Mouse (Mus musculus) ES-E14 (cell line): ENCODE results near the gene Sod3. TPM values are rescaled to one million over a fixed set of nuclear protein-coding genes. Genes with fewer than 3 reads are reported as not detected.

Experiments
- DNase-seq: peaks from one replicate; pipeline ENCODE4 v3.0.0-alpha.2; 2013; ENCODE audit warnings: low read depth, low spot score
- H3K27ac ChIP-seq: 2 replicates; pipeline ENCODE4 v1.5.1; 2012; ENCODE audit warnings: low read depth, mild to moderate bottlenecking, low read length, moderate library complexity, mixed read lengths; ENCODE audit not compliant: poor library complexity, insufficient read depth, severe bottlenecking
- H3K36me3 ChIP-seq: 2 replicates; pipeline ENCODE4 v1.6.1; 2012; ENCODE audit warnings: mild to moderate bottlenecking, low read length, moderate library complexity, mixed read lengths; ENCODE audit not compliant: control insufficient read depth, poor library complexity, insufficient read depth, severe bottlenecking
- H3K4me1 ChIP-seq, 2 experiments: fragments of 150-350 bp in 1 of 2; sonication (generic) in 1 of 2; 2 replicates each; pipeline ENCODE4 v1.6.1; 2012; ENCODE audit warnings: low read length in 2 of 2, mild to moderate bottlenecking in 1 of 2, mixed read lengths in 1 of 2; ENCODE audit not compliant: control insufficient read depth in 2 of 2, insufficient read depth in 2 of 2, poor library complexity in 1 of 2
- H3K4me3 ChIP-seq, 2 experiments: fragments of 150-350 bp in 1 of 2; sonication (generic) in 1 of 2; 2 replicates each; pipeline ENCODE4 v1.5.1; 2012; ENCODE audit warnings: low read length in 2 of 2, low read depth in 1 of 2, mild to moderate bottlenecking in 1 of 2, mixed read lengths in 1 of 2; ENCODE audit not compliant: insufficient read depth in 1 of 2, poor library complexity in 1 of 2, severe bottlenecking in 1 of 2
- H3K9ac ChIP-seq: 2 replicates; pipeline ENCODE4 v1.6.1; 2012; ENCODE audit warnings: low read depth, mild to moderate bottlenecking, low read length, mixed read lengths; ENCODE audit not compliant: poor library complexity, insufficient read depth, severe bottlenecking
- H3K9me3 ChIP-seq: fragments of 150-350 bp; sonication (generic); 2 replicates; pipeline ENCODE4 v1.6.1; 2012; ENCODE audit warnings: low read depth, mild to moderate bottlenecking, low read length; ENCODE audit not compliant: control insufficient read depth, insufficient read depth
- CHD2 ChIP-seq: IDR thresholded peaks from 2 replicates; pipeline ENCODE4 v1.6.1; 2014; ENCODE audit warnings: mild to moderate bottlenecking, low read depth, low read length, inconsistent platforms
- HCFC1 ChIP-seq: IDR thresholded peaks from 2 replicates; pipeline ENCODE4 v1.6.1; 2012; ENCODE audit warnings: low read length, inconsistent platforms, borderline replicate concordance; ENCODE audit not compliant: insufficient read depth
- MAFK ChIP-seq: IDR thresholded peaks from 2 replicates; pipeline ENCODE4 v1.6.1; 2014; ENCODE audit warnings: mild to moderate bottlenecking, low read depth, low read length, inconsistent platforms; ENCODE audit not compliant: insufficient read depth
- ZC3H11A ChIP-seq: IDR thresholded peaks from 2 replicates; pipeline ENCODE4 v1.6.1; 2012; ENCODE audit warnings: low read depth, mild to moderate bottlenecking, inconsistent platforms, low read length, borderline replicate concordance
- ZNF384 ChIP-seq: IDR thresholded peaks from 2 replicates; pipeline ENCODE4 v1.6.1; 2012; ENCODE audit warnings: low read depth, low read length, inconsistent platforms
- in situ Hi-C, 2 experiments: fragments of 600-800 bp; cut with MboI; formaldehyde crosslinking; loops; one replicate each; pipeline ENCODE4 v1.15.1; 2025; ENCODE audit warnings: low sequenced_read_pairs in 2 of 2, inconsistent platforms in 1 of 2; ENCODE audit not compliant: unreplicated experiment in 2 of 2
- total RNA-seq: library from RNA; depleted of rRNA; stranded (reverse); fragments of 300-350 nt; gene quantifications from 2 replicates; pipeline ENCODE4 v1.2.3, GENCODE M21; 2012

Gene Sod3
- total RNA-seq, 1 experiment = not detected

DNA sequence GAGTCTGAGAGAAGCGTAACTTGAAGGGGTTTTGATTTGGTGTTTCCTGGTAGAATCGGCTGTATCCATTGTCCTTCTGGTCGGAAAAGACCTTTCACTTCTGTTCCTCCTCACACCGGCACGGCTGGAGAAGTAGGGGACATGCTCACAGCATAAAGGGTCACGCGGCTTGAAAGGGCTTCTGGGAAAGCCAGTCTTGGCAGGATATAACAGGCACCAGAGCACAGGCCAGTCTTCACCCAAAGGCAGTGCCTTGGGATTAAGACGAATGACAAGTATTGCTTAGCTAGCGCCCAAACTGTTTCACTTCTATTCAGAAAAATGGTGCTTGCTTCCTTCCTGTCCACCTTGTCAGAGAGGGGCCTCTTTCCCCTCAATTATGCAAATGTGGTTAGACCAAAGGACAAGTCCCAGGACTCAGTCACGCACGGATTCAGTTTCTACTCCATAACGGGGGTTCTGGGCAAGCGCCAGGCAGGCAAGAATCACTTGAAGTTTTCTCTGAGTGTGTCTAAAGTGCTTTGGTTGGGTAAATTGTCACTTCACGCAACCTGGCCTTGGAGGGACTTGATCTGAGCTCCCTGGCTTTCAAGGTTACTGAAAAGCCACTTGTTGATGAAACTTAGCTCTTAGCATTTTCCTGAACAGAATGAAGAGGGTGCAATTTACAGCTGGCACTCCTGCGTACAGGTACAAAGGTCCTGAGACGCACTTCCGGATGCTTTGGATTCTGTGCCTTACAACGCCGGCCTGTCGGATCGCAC is 3.1 kb upstream of the Sod3 start:
- in situ Hi-C loops = no loop called here
- Histone ChIP-seq H3K27ac (no peak overlapping the region), H3K9me3 (no peaks in the 10 kb centered on the region)

GRCm38 (mm10) chr5:52362776-52363467 is 669 bp upstream of the Sod3 start:
- no peaks in the 10 kb centered on the region for H3K9me3 ChIP-seq
- H3K9ac ChIP-seq = no peak overlapping the region
- no peak overlapping the region for H3K27ac ChIP-seq
- peaks cover 0 to 1% of the 10 kb centered on the region in 2 experiments; a peak in 1 of 4 replicates for H3K4me1 ChIP-seq
- no peak overlapping the region for H3K4me3 ChIP-seq
- in situ Hi-C loops = no loop called here
- TF ChIP-seq ZC3H11A (no peak), ZNF384 (no peak), MAFK (no peak), CHD2 (no peak), HCFC1 (no peak)
- H3K36me3 ChIP-seq = no peaks in the 10 kb centered on the region
- no peak for DNase-seq

More for the DNA sequence above, 3.1 kb upstream of the Sod3 start:
- Histone ChIP-seq H3K36me3 (no peaks in the 10 kb centered on the region), H3K4me3 (no peak overlapping the region), H3K4me1 (no peaks in the 10 kb centered on the region), H3K9ac (no peak overlapping the region)
- TF ChIP-seq CHD2 (no peak), ZNF384 (no peak), HCFC1 (no peak), MAFK (no peak), ZC3H11A (no peak)
- no peak for DNase-seq

GRCm38 (mm10) chr5:52364521-52364920 is 930 bp downstream of the Sod3 start:
- Histone ChIP-seq H3K4me1 (peaks cover 0 to 2% of the 10 kb centered on the region in 2 experiments; a peak in 1 of 4 replicates), H3K27ac (no peak overlapping the region), H3K36me3 (no peaks in the 10 kb centered on the region), H3K4me3 (no peak overlapping the region), H3K9me3 (no peaks in the 10 kb centered on the region), H3K9ac (no peak overlapping the region)
- no peak for TF ChIP-seq MAFK
- TF ChIP-seq HCFC1 = no peak
- TF ChIP-seq CHD2 = no peak
- no peak for TF ChIP-seq ZNF384
- no peak for TF ChIP-seq ZC3H11A
- in situ Hi-C loops = no loop called here
- DNase-seq = no peak

DNA sequence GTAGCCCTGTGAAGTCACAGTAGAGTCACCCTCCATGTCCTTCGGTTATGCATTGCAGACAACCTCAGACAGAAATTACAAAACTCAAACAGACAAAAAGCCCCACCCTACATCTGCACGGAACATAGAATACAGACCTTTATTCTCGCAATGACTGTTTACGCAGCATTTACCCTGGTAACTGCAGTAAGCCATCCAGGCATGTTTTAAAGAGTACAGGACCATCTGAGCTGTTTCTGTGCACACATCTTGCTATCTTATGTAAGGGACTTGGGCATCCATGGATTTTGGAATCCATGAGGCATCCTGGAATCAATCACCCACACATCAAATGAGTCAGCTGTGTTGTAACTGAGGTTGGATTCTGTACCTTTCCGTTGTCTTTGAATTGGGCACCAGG is 2.3 kb downstream of the Sod3 start:
- Histone ChIP-seq H3K9me3 (no peaks in the 10 kb centered on the region), H3K4me1 (peaks cover 0 to 2% of the 10 kb centered on the region in 2 experiments; a peak in 1 of 4 replicates), H3K36me3 (no peaks in the 10 kb centered on the region), H3K9ac (no peak overlapping the region), H3K27ac (no peak overlapping the region), H3K4me3 (no peak overlapping the region)
- DNase-seq = no peak
- no peak for TF ChIP-seq HCFC1
- no peak for TF ChIP-seq ZNF384
- TF ChIP-seq MAFK = no peak
- TF ChIP-seq ZC3H11A = no peak
- no peak for TF ChIP-seq CHD2
- in situ Hi-C loops = no loop called here

GRCm38 (mm10) chr5:52366661-52367060 is 3.1 kb downstream of the Sod3 start:
- H3K9ac ChIP-seq = no peak overlapping the region
- H3K4me1 ChIP-seq = peaks cover 0 to 2% of the 10 kb centered on the region in 2 experiments; a peak in 1 of 4 replicates
- H3K36me3 ChIP-seq = no peaks in the 10 kb centered on the region
- no peak overlapping the region for H3K27ac ChIP-seq
- no peak for TF ChIP-seq CHD2
- TF ChIP-seq MAFK = no peak
- no peak for TF ChIP-seq HCFC1
- no peak for TF ChIP-seq ZNF384
- TF ChIP-seq ZC3H11A = no peak
- H3K9me3 ChIP-seq = no peaks in the 10 kb centered on the region
- H3K4me3 ChIP-seq = no peak overlapping the region
- in situ Hi-C loops = no loop called here
- no peak for DNase-seq
